Mouse (Mus musculus) brain, embryonic 14.5 days (tissue): ENCODE measurements around the gene Itga9.

Source experiments
- CTCF ChIP-seq: fragments of 200-500 bp; IDR thresholded peaks from 2 replicates; pipeline ENCODE4 v1.5.1; 2012; ENCODE audit warnings: inconsistent platforms, mild to moderate bottlenecking, moderate library complexity, borderline replicate concordance; ENCODE audit not compliant: insufficient read depth, insufficient read length; ENCODE audit errors: extremely low read depth
- POLR2A ChIP-seq: fragments of 200-500 bp; IDR thresholded peaks from 2 replicates; pipeline ENCODE4 v1.6.1; 2012; ENCODE audit warnings: mild to moderate bottlenecking, inconsistent platforms, borderline replicate concordance; ENCODE audit not compliant: poor library complexity, insufficient read depth, insufficient read length, severe bottlenecking; ENCODE audit errors: extremely low read depth

GRCm38 (mm10) chr9:118694420-118694825 is 87.9 kb downstream of the Itga9 start:
- TF ChIP-seq CTCF (no peak), POLR2A (no peak)
